Mouse (Mus musculus): ENCODE results near the gene Iqce.

DNA sequence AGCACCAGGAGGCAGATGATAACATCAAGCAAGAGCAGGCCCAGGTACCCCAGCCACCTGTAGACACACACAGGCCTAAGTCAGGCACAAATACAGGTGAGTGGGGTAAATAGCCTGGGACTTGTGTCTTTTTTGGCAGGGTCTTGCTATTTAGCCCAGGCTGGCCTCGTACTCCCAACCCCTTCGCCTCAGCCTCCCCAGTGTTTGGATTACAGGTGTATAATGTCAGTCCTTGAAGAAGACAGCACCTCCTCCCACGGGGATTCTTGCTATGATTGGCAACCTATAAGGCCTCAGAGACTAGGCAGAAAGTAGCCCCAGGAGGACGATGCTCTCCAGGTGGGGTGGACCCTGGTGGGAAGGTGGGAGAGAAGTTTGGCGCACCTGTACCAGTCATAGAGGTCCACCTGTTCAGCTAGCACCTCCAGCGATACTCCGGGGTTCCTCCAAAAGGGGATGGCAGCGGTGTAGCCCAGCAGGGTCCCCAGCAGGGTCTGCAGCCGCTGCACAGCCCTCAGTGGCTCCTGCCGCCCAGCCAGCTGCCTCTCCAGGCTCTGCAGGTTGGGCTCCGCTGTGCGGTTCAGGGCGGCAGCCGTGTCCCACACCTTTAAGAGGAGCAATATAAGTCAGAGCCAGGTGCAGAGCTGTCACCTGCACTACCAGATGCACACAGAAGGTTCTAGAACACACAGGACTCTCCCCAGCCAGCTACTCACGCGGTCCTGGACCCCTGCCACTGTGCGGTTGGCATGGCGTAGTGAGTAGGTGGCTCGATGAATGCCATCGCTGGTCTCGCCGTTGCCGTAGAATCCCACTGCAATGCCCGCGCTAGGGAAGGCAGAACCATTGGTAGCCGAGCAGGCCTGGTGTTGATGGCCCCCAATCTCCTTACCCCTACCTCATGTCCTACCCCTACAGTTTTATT is 67.1 kb downstream of the Iqce start:
- TF ChIP-seq CTCF (IDR thresholded peaks at IDR 0.05; ENCODE audit: low read depth) (no peak), EP300 (IDR thresholded peaks at IDR 0.05; ENCODE audit: low read depth) (no peak)

Data from liver, postnatal 0 days (tissue).